Mouse (Mus musculus) lung, embryonic 14.5 days (tissue): ENCODE data around the gene Magi1. TPM values are rescaled to one million over a fixed set of nuclear protein-coding genes. Genes with fewer than 3 reads are reported as not detected.

Experiments used
- ATAC-seq: fragments of 200-750 bp; cut with Nextera tagmentation; 2 replicates; pipeline ENCODE4 v1.8.0; 2017; ENCODE audit warnings: mild to moderate bottlenecking, moderate TSS enrichment, moderate library complexity; ENCODE audit not compliant: insufficient read depth
- DNase-seq: peaks from one replicate; pipeline ENCODE4 v3.0.0-alpha.2; 2015
- H3K27ac ChIP-seq: fragments of 300-500 bp; sonication (generic); 2 replicates; pipeline ENCODE4 v1.5.1; 2014; ENCODE audit warnings: low read depth, mild to moderate bottlenecking, moderate library complexity
- H3K27me3 ChIP-seq: fragments of 300-500 bp; sonication (generic); 2 replicates; pipeline ENCODE4 v1.6.1; 2014; ENCODE audit warnings: low read length, control low read depth; ENCODE audit not compliant: insufficient read depth
- H3K36me3 ChIP-seq: fragments of 300-500 bp; sonication (generic); 2 replicates; pipeline ENCODE4 v1.6.1; 2014; ENCODE audit warnings: control low read depth; ENCODE audit not compliant: insufficient read depth
- H3K4me1 ChIP-seq: fragments of 300-500 bp; sonication (generic); 2 replicates; pipeline ENCODE4 v1.6.1; 2014; ENCODE audit warnings: antibody characterized with exemption, control low read depth; ENCODE audit not compliant: insufficient read depth
- H3K4me2 ChIP-seq: fragments of 300-500 bp; sonication (generic); 2 replicates; pipeline ENCODE4 v1.6.1; 2014; ENCODE audit warnings: mild to moderate bottlenecking
- H3K4me3 ChIP-seq: fragments of 300-500 bp; sonication (generic); 2 replicates; pipeline ENCODE4 v1.5.1; 2014; ENCODE audit warnings: low read depth, low read length
- H3K9ac ChIP-seq: fragments of 300-500 bp; sonication (generic); 2 replicates; pipeline ENCODE4 v1.6.1; 2014
- H3K9me3 ChIP-seq: fragments of 300-500 bp; sonication (generic); 2 replicates; pipeline ENCODE4 v1.6.1; 2016; ENCODE audit warnings: low read depth, low read length, control low read depth
- CTCF ChIP-seq: IDR thresholded peaks from 2 replicates; pipeline ENCODE4 v1.5.1; 2016; ENCODE audit warnings: antibody characterized with exemption, low read depth
- WGBS: fragments of 180-500 bp; shearing (Covaris S2); extraction: QIAGEN DNeasy Blood & Tissue Kit; methylation state at CpG from one replicate; pipeline ENCODE4 v1.1.7; 2014; 5-methylcytosine and 5-hydroxymethylcytosine counted together
- polyA plus RNA-seq: library from polyadenylated mRNA; unstranded; fragments of >200 nt; fragmentation: Nextera tagmentation; extraction: Ambion mirVana; gene quantifications from 2 replicates; pipeline ENCODE4 v1.2.1, GENCODE M21; 2014

Gene Magi1
- polyA plus RNA-seq, 1 experiment from 2014 or later, result 10.1 TPM

GRCm38 (mm10) chr6:93836585-93836984 is 447.1 kb downstream of the Magi1 start:
- no peaks in the 10 kb centered on the region for H3K36me3 ChIP-seq
- no peak for DNase-seq
- no peak for TF ChIP-seq CTCF
- H3K4me3 ChIP-seq, result no peak overlapping the region
- no peaks in the 10 kb centered on the region for H3K9me3 ChIP-seq
- WGBS, result 90% methylated on average over 5 of the region's 5 CpGs
- no peaks in the 10 kb centered on the region for H3K27me3 ChIP-seq
- no peak overlapping the region for H3K9ac ChIP-seq
- no peak overlapping the region for H3K27ac ChIP-seq
- no peaks in the 10 kb centered on the region; the same call in 1 of the 2 replicates for H3K4me1 ChIP-seq
- no peak for ATAC-seq
- H3K4me2 ChIP-seq, result no peak overlapping the region

GRCm38 (mm10) chr6:93835211-93835610 is 448.5 kb downstream of the Magi1 start:
- Histone ChIP-seq H3K27ac (no peak overlapping the region), H3K4me2 (no peak overlapping the region), H3K4me1 (no peaks in the 10 kb centered on the region; the same call in 1 of the 2 replicates), H3K36me3 (no peaks in the 10 kb centered on the region), H3K9me3 (no peaks in the 10 kb centered on the region), H3K4me3 (no peak overlapping the region), H3K27me3 (no peaks in the 10 kb centered on the region), H3K9ac (no peak overlapping the region)
- DNase-seq, result peak; percentile 33
- no peak for ATAC-seq
- 45% methylated on average over 4 of the region's 4 CpGs for WGBS
- TF ChIP-seq CTCF, result no peak

GRCm38 (mm10) chr6:93828262-93828661 is 455.5 kb downstream of the Magi1 start:
- no peak for TF ChIP-seq CTCF
- DNase-seq (no peak), ATAC-seq (no peak)
- WGBS, result 42% methylated on average over 6 of the region's 6 CpGs
- Histone ChIP-seq H3K9ac (no peak overlapping the region), H3K27ac (no peak overlapping the region), H3K36me3 (no peaks in the 10 kb centered on the region), H3K4me2 (no peak overlapping the region), H3K9me3 (no peaks in the 10 kb centered on the region), H3K4me3 (no peak overlapping the region), H3K27me3 (no peaks in the 10 kb centered on the region), H3K4me1 (no peaks in the 10 kb centered on the region)

- no peak for TF ChIP-seq CTCF
- no peaks in the 10 kb centered on the region for H3K9me3 ChIP-seq
- H3K4me1 ChIP-seq, result no peaks in the 10 kb centered on the region
- H3K4me2 ChIP-seq, result no peak overlapping the region
- H3K9ac ChIP-seq, result no peak overlapping the region
- H3K4me3 ChIP-seq, result no peak overlapping the region
- no peak for ATAC-seq
- H3K36me3 ChIP-seq, result no peaks in the 10 kb centered on the region
- 32% methylated on average over 4 of the region's 4 CpGs for WGBS
- no peaks in the 10 kb centered on the region for H3K27me3 ChIP-seq
- no peak for DNase-seq
- H3K27ac ChIP-seq, result no peak overlapping the region
Measured at GRCm38 (mm10) chr6:93826875-93827274, 456.8 kb downstream of the Magi1 start.

- WGBS, result 66% methylated on average over 9 of the region's 9 CpGs
- Histone ChIP-seq H3K4me2 (no peak overlapping the region), H3K27ac (no peak overlapping the region), H3K9ac (no peak overlapping the region), H3K27me3 (no peaks in the 10 kb centered on the region), H3K36me3 (no peaks in the 10 kb centered on the region), H3K4me1 (no peaks in the 10 kb centered on the region), H3K4me3 (no peak overlapping the region), H3K9me3 (no peaks in the 10 kb centered on the region)
- TF ChIP-seq CTCF, result no peak
- no peak for ATAC-seq
- DNase-seq, result no peak
Measured at GRCm38 (mm10) chr6:93822221-93822897, 461.4 kb downstream of the Magi1 start.

GRCm38 (mm10) chr6:93821512-93821911 is 462.2 kb downstream of the Magi1 start:
- WGBS, result 57% methylated on average over 7 of the region's 7 CpGs
- TF ChIP-seq CTCF, result no peak
- H3K4me2 ChIP-seq, result no peak overlapping the region
- H3K4me3 ChIP-seq, result no peak overlapping the region
- DNase-seq (peak; percentile 4), ATAC-seq (no peak)
- H3K9me3 ChIP-seq, result no peaks in the 10 kb centered on the region
- H3K27me3 ChIP-seq, result no peaks in the 10 kb centered on the region
- H3K4me1 ChIP-seq, result no peaks in the 10 kb centered on the region
- no peaks in the 10 kb centered on the region for H3K36me3 ChIP-seq
- no peak overlapping the region for H3K27ac ChIP-seq
- no peak overlapping the region for H3K9ac ChIP-seq

GRCm38 (mm10) chr6:93819888-93820287 is 463.8 kb downstream of the Magi1 start:
- WGBS, result 57% methylated on average over 6 of the region's 6 CpGs
- no peak overlapping the region for H3K4me2 ChIP-seq
- no peaks in the 10 kb centered on the region for H3K4me1 ChIP-seq
- ATAC-seq (peak; percentile 21; the same call in 1 of the 2 replicates), DNase-seq (peak; percentile 54)
- no peak overlapping the region for H3K27ac ChIP-seq
- TF ChIP-seq CTCF, result no peak
- no peak overlapping the region for H3K4me3 ChIP-seq
- no peak overlapping the region for H3K9ac ChIP-seq
- no peaks in the 10 kb centered on the region for H3K27me3 ChIP-seq
- H3K9me3 ChIP-seq, result no peaks in the 10 kb centered on the region
- H3K36me3 ChIP-seq, result no peaks in the 10 kb centered on the region

GRCm38 (mm10) chr6:93819282-93819681 is 464.4 kb downstream of the Magi1 start:
- Histone ChIP-seq H3K9ac (no peak overlapping the region), H3K4me3 (no peak overlapping the region), H3K27ac (no peak overlapping the region), H3K4me1 (no peaks in the 10 kb centered on the region), H3K9me3 (no peaks in the 10 kb centered on the region), H3K27me3 (no peaks in the 10 kb centered on the region), H3K36me3 (no peaks in the 10 kb centered on the region), H3K4me2 (no peak overlapping the region)
- 91% methylated on average over 4 of the region's 4 CpGs for WGBS
- no peak for TF ChIP-seq CTCF
- DNase-seq, result no peak
- no peak for ATAC-seq
